Mouse (Mus musculus): ENCODE results near the gene Armc5.

Armc5 gene

GRCm38 (mm10) chr7:128288923-128289544 lies 51.9 kb downstream of the Armc5 start:
- DNase-seq (ENCODE audit: low read depth), result no peak

Measured in c-Kit-positive CD71-negative TER-119-negative erythroid progenitor cells, embryonic 14.5 days (primary cell).